Mouse (Mus musculus): ENCODE measurements around the gene Themis2.

DNA sequence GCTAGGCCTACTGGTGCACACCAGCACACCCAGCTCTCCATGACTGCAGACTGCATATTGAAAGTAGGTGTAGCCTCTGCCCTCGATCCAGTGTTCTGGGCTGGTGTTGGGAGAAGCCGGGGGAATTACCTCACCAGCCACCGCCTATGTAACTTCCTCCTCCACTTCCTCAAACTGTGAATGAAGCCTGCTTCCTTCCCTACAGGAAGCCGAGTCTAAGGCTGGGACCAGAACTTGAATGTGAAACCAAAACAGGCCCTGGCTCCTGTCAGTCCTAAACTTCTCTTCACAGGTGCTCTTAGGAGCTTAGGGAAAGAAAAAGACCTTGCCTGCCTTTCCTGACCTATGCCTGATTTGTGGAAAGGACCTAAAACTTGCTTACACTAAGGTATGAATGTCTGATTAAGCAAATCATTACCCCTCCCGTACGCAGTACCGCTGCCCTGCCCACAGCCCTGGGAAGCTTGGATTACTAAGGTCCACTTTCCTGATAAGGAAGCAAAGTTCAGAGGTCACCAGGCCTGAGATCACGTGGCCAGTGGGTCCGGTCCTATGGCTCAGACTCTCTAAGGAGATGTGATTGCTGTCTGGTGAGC lies 48.4 kb downstream of the Themis2 start:
- TF ChIP-seq CTCF (IDR thresholded peaks at IDR 0.05; ENCODE audit: borderline replicate concordance, control insufficient read depth, extremely low read depth, insufficient read depth, low read length, poor library complexity) (no peak), POLR2A (IDR thresholded peaks at IDR 0.05; ENCODE audit: control insufficient read depth, extremely low read depth, insufficient read depth, low read length, poor library complexity) (no peak)
